Mouse (Mus musculus) induced T-regulatory cell, adult 2 months (primary cell): ENCODE measurements around the gene Pitpnc1.

Experiments
- DNase-seq: peaks from one replicate; pipeline ENCODE4 v3.0.0-alpha.2; 2012; ENCODE audit warnings: low read depth

The Pitpnc1 gene

GRCm38 (mm10) chr11:107468252-107469030 is 2.1 kb downstream of the Pitpnc1 start:
- peak; percentile 63 for DNase-seq

DNA sequence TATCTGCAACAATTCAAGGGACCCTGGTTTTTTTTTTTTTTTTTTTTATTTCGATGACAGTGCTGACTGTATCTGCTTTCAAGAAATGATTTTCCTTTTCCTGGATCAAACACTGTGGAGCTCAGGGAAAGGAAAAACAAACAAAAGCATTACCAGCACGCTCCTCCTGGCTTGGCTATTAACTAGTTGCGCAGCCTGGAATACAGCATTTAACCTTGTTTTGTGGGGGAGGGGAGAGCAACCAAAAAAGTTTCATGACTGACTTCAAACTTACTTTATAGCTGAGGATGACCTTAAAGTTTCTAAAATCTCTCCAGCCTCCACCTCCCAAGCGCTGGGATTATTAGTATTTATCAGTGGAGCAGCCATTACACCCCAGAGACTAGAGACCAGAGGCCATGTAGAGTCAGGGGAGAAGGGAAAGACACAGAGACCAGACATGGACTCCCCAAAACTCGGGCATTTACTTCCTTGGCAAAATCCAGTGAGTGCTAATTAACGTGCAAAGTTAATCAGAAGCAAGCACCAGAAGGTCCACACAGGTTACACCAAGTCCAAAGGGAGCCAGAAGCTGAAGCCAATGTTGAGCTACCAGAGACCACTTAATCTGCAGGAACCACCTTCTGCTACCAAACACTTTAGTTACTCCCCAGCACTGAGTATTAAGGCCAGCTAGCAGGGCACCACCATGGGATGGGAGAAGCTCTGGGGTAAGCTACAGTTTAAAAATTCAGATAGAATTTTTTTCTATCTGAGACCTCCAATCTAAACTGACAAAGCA is 3.7 kb downstream of the Pitpnc1 start:
- DNase-seq, result peak; percentile 24

- DNase-seq, result peak; percentile 41
Observed at GRCm38 (mm10) chr11:107465969-107466368, 4.5 kb downstream of the Pitpnc1 start.

GRCm38 (mm10) chr11:107465041-107465440 is 5.5 kb downstream of the Pitpnc1 start:
- DNase-seq, result peak; percentile 57

GRCm38 (mm10) chr11:107464141-107464540 is 6.4 kb downstream of the Pitpnc1 start:
- DNase-seq, result peak; percentile 77

DNA sequence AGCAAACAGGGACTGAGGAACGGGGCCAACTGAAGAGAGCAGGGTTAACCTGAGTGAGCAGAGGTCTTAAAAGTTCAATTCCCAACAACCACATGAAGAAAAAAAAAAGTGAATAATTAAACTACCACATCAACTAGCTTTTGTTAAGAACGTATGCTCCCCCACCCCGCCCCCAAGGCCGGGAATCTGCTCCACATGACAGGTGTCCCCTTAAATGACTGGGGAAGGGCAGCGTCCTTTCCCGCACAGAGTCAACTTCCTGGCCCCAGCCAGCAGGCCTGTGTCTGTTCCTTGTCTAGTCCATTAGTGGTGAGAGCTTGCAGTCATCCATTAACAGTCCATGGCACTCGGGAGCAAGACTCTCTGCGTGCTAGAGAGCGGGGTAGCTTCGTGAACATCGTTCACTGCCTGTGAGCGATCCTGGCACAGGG is 7.2 kb downstream of the Pitpnc1 start:
- DNase-seq, result peak; percentile 37

GRCm38 (mm10) chr11:107462478-107462877 is 8.0 kb downstream of the Pitpnc1 start:
- DNase-seq, result peak; percentile 67

GRCm38 (mm10) chr11:107459828-107460227 is 10.7 kb downstream of the Pitpnc1 start:
- no peak for DNase-seq

GRCm38 (mm10) chr11:107458986-107459385 is 11.5 kb downstream of the Pitpnc1 start:
- DNase-seq, result peak; percentile 66

DNA sequence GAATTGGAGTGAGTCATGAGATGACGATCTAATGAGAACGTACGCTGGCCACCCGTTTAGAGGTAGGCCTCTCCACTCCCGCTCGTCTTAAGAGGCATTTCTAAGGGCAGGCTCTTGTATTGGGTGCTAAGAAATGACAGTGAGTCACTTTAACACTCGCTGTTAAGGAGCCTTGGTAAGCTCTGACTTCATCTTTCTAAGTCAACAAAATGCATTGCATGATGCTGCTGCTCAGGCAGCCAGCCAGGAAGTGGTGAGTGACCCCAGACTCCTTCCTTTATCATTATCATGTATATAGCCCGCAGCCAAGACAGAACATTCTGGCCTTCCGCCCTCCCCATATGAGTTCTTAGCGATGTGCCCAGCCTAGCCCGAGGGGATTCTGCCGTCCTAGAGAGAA is 12.2 kb downstream of the Pitpnc1 start:
- DNase-seq, result peak; percentile 68

DNA sequence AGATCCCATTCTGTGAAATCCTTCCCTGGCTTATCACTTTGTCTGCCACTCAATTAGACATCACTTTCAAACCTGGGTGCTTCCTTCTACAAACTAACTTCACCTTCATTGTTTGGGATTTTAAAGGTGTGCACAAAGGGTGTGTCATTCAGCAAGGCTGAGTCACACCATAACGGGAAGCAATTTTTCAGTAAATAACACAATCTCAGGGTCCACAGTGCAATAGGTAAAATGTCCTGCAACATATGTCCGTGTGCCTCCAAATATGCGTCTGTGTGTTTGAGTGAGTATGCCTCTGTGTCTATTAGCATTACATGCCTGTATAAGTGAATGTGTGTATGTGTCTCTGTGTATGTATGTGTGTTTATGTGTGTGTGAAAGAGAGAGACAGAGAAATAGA is 13.2 kb downstream of the Pitpnc1 start:
- DNase-seq, result no peak

DNA sequence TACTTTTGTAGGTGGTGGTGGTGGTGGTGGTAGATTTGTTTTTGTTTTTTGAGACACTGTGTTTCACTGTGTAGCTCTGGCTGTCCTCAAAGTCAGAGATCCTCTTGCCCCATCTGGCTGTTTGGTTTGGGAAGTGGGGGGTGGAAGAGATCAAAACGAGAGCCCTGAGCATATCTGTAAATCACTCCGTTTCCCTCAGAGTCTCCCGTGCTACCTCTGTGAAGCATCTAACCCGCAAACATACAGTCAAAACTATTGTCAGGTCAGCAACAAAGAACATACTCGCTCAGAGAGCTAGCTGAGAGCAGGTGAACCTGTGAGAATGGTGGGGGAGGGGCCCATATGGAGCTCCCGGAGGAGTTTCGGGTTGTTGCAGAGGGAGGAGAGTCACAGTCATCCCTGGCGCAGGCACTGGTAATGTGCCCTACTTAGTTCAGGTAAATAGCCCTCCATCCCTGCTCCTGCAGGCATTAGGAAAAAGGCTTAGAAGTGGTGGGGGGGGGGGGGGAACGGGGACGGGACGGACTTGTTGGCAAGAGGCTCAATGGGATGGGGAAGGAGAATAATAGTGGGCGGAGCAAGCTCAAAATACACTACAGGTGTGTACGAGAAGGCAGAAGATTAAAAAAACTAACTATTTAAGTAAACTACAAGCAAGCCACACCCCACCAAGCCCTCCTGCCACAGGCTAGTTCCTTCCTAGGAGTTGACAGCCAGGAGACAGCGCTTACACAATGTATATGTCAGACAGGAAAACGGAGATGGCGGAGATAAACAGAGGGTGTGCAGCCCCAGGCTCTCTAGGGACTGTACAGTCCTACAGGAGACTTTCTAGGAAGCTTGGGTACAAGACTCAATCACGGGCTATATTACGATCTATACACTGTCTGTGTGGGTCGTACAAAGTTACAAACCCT is 15.7 kb downstream of the Pitpnc1 start:
- peak; percentile 74 for DNase-seq

- DNase-seq, result peak; percentile 86
Observed at GRCm38 (mm10) chr11:107452053-107452452, 18.4 kb downstream of the Pitpnc1 start.

GRCm38 (mm10) chr11:107451106-107451505 is 19.4 kb downstream of the Pitpnc1 start:
- DNase-seq, result peak; percentile 93

DNA sequence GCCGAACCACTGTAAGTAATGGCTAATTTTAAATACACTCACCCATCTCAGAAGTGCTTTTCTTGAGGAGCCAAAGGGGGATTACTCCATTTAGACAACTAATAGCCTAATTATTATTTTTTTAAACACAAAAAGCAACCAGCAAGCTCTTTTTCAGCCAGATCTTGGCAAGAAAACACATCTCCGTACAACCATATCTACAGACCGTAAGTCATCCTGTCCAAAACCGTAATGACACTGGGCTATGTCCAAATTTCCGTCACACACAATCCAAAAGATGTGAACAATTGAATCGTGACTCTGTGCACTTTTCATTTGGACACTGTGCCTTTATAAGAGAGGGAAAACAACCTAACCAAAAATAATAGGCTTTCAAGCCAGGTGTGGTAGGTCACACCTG is 20.4 kb downstream of the Pitpnc1 start:
- no peak for DNase-seq

- peak; percentile 67 for DNase-seq
Observed at GRCm38 (mm10) chr11:107449169-107449910, 21.2 kb downstream of the Pitpnc1 start.

- DNase-seq, result peak; percentile 69
Observed at GRCm38 (mm10) chr11:107447915-107448314, 22.6 kb downstream of the Pitpnc1 start.

GRCm38 (mm10) chr11:107447349-107447748 is 23.1 kb downstream of the Pitpnc1 start:
- DNase-seq, result peak; percentile 80

- DNase-seq, result no peak
Observed at GRCm38 (mm10) chr11:107446650-107447049, 23.8 kb downstream of the Pitpnc1 start.

GRCm38 (mm10) chr11:107445683-107446082 is 24.8 kb downstream of the Pitpnc1 start:
- DNase-seq, result no peak
